Mouse (Mus musculus) brain, adult 2 months (tissue): ENCODE results near the gene Vmn2r70.

Experiments
- DNase-seq: peaks from one replicate; pipeline ENCODE4 v3.0.0; 2011; ENCODE audit warnings: low read depth, low spot score

Vmn2r70 gene

GRCm38 (mm10) chr7:85569092-85569491 lies at the start of gene Vmn2r70:
Vmn2r70 (minus strand) TSS chr7:85569192.
- DNase-seq, result no peak

- no peak for DNase-seq
Observed at GRCm38 (mm10) chr7:85562787-85563186, 6.2 kb downstream of the Vmn2r70 start, which contains the start of gene Vmn2r71. Vmn2r71 (plus strand) TSS chr7:85563087.

- no peak for DNase-seq
Observed at GRCm38 (mm10) chr7:85543118-85543517, 25.9 kb downstream of the Vmn2r70 start.

- no peak for DNase-seq
Observed at GRCm38 (mm10) chr7:85542108-85542507, 26.9 kb downstream of the Vmn2r70 start.
